Mouse (Mus musculus) midbrain, embryonic 15.5 days (tissue): ENCODE results near the gene Pemt. TPM values are rescaled to one million over a fixed set of nuclear protein-coding genes. Genes with fewer than 3 reads are reported as not detected.
A peak's percentile ranks its signal among the peaks of the same experiment; 100 is the strongest.

Experiments
- ATAC-seq: fragments of 200-750 bp; cut with Nextera tagmentation; replicated peaks from 2 replicates; pipeline ENCODE4 v1.8.0; 2017; ENCODE audit warnings: moderate TSS enrichment
- H3K27ac ChIP-seq: fragments of 300-500 bp; sonication (generic); 2 replicates; pipeline ENCODE4 v1.5.1; 2015; ENCODE audit warnings: mild to moderate bottlenecking, inconsistent platforms
- H3K27me3 ChIP-seq: fragments of 300-500 bp; sonication (generic); replicated peaks from 2 replicates; pipeline ENCODE4 v1.6.1; 2015; ENCODE audit warnings: inconsistent platforms
- H3K36me3 ChIP-seq: fragments of 300-500 bp; sonication (generic); replicated peaks from 2 replicates; pipeline ENCODE4 v1.6.1; 2015; ENCODE audit warnings: inconsistent platforms
- H3K4me1 ChIP-seq: fragments of 300-500 bp; sonication (generic); 2 replicates; pipeline ENCODE4 v1.6.1; 2015; ENCODE audit warnings: inconsistent platforms
- H3K4me2 ChIP-seq: fragments of 300-500 bp; sonication (generic); 2 replicates; pipeline ENCODE4 v1.6.1; 2015; ENCODE audit warnings: inconsistent platforms, mild to moderate bottlenecking, moderate library complexity
- H3K4me3 ChIP-seq: fragments of 300-500 bp; sonication (generic); 2 replicates; pipeline ENCODE4 v1.5.1; 2015; ENCODE audit warnings: mild to moderate bottlenecking, inconsistent platforms
- H3K9ac ChIP-seq: fragments of 300-500 bp; sonication (generic); 2 replicates; pipeline ENCODE4 v1.6.1; 2015; ENCODE audit warnings: mild to moderate bottlenecking, inconsistent platforms
- H3K9me3 ChIP-seq: fragments of 300-500 bp; sonication (generic); 2 replicates; pipeline ENCODE4 v1.6.1; 2016; ENCODE audit warnings: inconsistent platforms
- WGBS: fragments of 180-500 bp; shearing (Covaris S2); methylation state at CpG from one replicate; pipeline ENCODE4 v1.1.7; 2015; ENCODE audit warnings: mixed read lengths; 5-methylcytosine and 5-hydroxymethylcytosine counted together
- polyA plus RNA-seq: library from polyadenylated mRNA; unstranded; fragments of >200 nt; fragmentation: Nextera tagmentation; extraction: Ambion mirVana; gene quantifications from 2 replicates; pipeline ENCODE4 v1.2.1, GENCODE M21; 2015

Pemt gene
- polyA plus RNA-seq, 1 experiment from 2014 or later = 8.4 TPM

DNA sequence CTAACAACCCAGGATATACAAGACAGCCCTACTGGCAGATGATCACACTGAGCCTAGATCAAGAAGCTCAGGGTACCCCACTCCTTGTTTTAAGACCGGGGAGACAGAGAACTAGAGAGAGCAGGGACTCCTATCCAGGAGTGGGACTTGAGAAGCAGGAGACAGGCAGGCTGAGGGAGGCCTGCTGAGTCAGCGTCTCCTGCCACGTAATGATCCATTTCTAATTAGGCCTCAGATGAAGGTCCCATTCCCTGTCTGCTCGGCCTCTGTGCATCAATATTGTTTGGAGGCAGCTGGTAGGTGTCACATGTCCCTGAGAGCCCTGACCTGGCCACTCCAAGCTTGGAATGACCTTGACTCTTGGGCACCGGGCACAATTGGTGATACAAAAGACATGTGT lies 72.9 kb downstream of the Pemt start:
- Histone ChIP-seq H3K36me3 (no peaks in the 10 kb centered on the region), H3K27me3 (no peaks in the 10 kb centered on the region), H3K9me3 (no peaks in the 10 kb centered on the region), H3K9ac (no peak overlapping the region), H3K4me2 (no peak overlapping the region), H3K4me1 (no peaks in the 10 kb centered on the region), H3K4me3 (no peak overlapping the region), H3K27ac (no peak overlapping the region)
- ATAC-seq = no peak
- WGBS = 79% methylated on average over 5 of the region's 5 CpGs

DNA sequence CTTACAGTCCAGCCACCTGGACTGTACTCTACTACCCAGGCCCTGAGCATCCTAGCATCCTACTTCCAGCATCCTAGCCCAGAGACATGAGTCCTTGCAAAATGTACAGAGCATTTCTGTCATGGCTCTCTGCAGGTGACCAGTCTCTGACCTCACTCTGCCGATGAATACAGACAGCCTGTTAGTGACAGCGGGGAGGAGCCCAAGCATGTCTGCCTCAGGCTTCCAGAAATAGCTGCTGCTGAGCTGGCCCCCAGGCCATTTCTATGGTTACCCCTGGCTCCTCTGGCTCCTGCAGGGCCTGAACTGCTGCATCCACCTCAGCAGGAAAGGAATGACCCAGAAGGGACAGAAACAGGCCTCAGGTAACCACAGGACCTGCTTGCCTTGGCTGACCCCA lies 74.6 kb downstream of the Pemt start:
- H3K4me2 ChIP-seq = no peak overlapping the region
- no peaks in the 10 kb centered on the region for H3K27me3 ChIP-seq
- no peaks in the 10 kb centered on the region for H3K9me3 ChIP-seq
- ATAC-seq = no peak
- no peaks in the 10 kb centered on the region for H3K4me1 ChIP-seq
- H3K4me3 ChIP-seq = no peak overlapping the region
- no peak overlapping the region for H3K9ac ChIP-seq
- H3K27ac ChIP-seq = no peak overlapping the region
- 38% methylated on average over 2 of the region's 2 CpGs for WGBS
- H3K36me3 ChIP-seq = no peaks in the 10 kb centered on the region

DNA sequence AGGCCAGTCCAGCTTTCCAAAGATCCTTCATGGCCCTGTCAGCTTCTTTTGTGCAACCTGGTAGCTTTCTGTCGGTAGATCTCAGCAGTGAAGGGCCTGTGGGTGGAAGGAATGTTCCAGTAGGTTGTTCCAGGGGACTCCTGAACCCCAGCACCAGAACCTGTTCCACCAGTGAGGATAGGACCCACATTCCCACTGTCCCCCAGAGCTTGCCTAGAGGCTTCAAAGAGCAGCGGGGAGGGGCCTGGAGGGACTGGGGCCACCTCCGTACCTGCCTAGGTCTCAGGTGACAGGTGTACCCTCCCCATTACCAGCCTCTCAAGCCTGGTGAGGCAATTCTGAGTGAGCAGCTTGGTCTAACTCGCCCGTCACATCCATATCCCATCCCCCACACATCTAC lies 75.5 kb downstream of the Pemt start:
- 80% methylated on average over 5 of the region's 5 CpGs for WGBS
- Histone ChIP-seq H3K9ac (no peak overlapping the region), H3K4me2 (no peak overlapping the region), H3K27me3 (0 out of 2 replicates have a peak, but pooled peaks cover 1% of the 10 kb centered on the region), H3K4me3 (no peak overlapping the region), H3K4me1 (no peaks in the 10 kb centered on the region), H3K9me3 (no peaks in the 10 kb centered on the region), H3K27ac (no peak overlapping the region), H3K36me3 (no peaks in the 10 kb centered on the region)
- no peak for ATAC-seq

DNA sequence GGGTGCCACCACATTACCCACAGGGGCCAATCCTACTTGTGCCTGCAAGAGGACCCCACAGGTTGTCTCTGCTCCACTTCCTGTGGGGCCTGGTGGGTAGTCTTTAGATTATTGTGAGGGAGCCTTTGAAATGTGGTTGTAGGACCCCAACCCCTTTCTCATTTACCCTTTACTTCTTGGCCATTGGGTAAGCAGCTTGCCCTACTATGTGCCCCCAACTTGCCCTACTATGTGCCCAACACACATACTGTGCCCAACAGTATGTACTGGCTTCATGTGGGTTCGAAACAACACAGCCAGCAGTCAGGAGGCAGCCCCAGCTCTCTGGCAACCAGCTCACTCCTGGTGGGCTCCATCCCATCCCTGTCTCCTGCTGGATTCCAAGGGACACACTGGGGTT lies 78.5 kb downstream of the Pemt start:
- no peaks in the 10 kb centered on the region for H3K36me3 ChIP-seq
- H3K9me3 ChIP-seq = no peaks in the 10 kb centered on the region
- H3K4me3 ChIP-seq = no peak overlapping the region
- peaks cover 25% of the 10 kb centered on the region for H3K4me1 ChIP-seq
- ATAC-seq = no peak
- no peak overlapping the region for H3K4me2 ChIP-seq
- H3K27ac ChIP-seq = no peak overlapping the region
- WGBS = 90% methylated on average over 1 of the region's 1 CpGs
- H3K9ac ChIP-seq = no peak overlapping the region
- H3K27me3 ChIP-seq = peaks cover 28% of the 10 kb centered on the region

DNA sequence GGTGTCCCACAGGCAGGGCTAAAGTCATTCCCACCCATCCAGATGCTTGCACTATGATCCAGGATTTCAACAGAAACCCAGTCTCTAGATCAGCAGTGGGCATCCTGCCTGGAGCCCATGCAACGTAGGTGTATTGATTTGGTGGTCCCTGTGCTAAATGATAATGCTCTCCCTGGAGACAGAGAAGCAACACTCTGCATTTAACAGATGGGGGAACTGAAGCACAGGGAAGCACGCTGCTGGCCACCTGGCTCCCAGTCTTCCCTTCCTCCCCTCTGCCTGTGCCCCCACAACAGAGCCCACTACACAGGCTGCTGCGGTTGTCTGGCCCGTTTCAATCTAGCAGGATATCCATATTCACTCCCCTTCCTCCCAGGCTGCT lies 80.2 kb downstream of the Pemt start:
- Histone ChIP-seq H3K4me3 (no peak overlapping the region), H3K36me3 (no peaks in the 10 kb centered on the region), H3K4me2 (no peak overlapping the region), H3K9me3 (no peaks in the 10 kb centered on the region), H3K9ac (no peak overlapping the region), H3K4me1 (peaks cover 25% of the 10 kb centered on the region), H3K27ac (no peak overlapping the region), H3K27me3 (peaks cover 31% of the 10 kb centered on the region)
- WGBS = 68% methylated on average over 4 of the region's 4 CpGs
- ATAC-seq = no peak

DNA sequence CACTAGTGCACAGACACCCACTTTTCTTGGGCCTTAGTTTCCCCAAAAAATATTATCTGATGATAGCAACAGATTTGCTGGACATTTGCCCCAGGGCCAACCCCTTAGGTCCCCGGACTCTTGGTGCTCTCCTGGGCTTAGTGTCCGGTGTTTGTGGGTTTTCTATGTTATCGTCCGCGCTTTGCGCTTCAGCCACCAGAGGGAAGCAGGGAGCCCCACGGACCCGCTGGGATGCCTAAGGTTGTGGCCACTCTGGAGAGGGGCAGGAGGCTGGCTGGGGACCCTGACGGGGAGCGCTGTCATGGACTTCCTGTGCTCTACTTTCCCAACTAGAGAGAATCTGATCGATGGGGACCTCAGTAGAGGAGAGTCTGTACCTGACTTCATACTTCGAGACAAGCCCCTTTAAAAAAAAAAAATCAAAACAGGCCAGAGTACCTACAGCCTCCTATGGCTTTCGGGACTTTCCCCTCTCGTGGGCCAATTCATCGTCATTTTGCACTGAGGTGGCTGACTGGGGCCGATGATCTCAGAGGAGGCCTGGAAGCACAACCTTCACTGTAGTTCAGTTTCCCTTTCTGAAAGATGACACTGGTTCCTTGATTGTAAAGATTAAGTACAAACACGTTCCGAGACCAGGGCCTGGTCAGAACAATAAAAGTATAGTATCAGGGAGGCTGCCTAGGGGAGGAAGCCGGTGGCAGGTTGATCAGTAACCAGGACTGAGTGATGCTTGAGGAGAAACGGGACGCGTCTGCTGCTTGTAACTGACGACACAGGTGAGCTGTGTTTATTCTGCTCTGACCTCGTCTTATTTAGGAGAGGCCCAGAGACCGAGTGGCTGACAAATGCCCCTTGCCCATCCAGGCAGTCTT lies 80.8 kb downstream of the Pemt start:
- no peak overlapping the region for H3K27ac ChIP-seq
- ATAC-seq = peak; percentile 65
- H3K27me3 ChIP-seq = peaks cover 31% of the 10 kb centered on the region
- H3K9ac ChIP-seq = peak overlapping the region; percentile 22
- peak overlapping the region; percentile 77 for H3K4me2 ChIP-seq
- H3K36me3 ChIP-seq = no peaks in the 10 kb centered on the region
- peaks cover 25% of the 10 kb centered on the region for H3K4me1 ChIP-seq
- H3K4me3 ChIP-seq = peak overlapping the region; percentile 37
- H3K9me3 ChIP-seq = no peaks in the 10 kb centered on the region
- 38% methylated on average over 25 of the region's 25 CpGs for WGBS

DNA sequence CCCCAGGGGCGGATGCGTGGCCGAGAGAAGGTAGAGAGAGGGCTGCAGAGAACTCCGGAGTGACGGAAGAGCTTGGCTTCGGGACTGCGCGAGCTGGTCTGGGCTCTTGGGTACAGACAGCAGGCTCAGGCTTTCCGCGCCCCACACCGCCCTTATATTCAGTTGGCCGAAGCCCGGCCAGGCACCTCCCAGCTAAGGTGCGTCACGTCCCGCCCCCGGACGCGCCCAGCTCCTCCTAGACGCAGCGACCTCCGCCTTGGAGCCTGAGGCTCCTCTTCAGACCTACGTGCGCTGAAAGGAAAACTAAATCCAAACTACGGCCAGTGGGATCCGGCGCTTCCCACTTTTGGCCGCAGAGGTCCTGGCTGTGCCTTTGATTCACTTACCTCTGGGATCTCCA lies 81.5 kb downstream of the Pemt start, which contains the start of gene Rasd1:
TSS of gene Rasd1 (minus strand) at position 127 of the 400 bp plus-strand sequence.
- H3K27ac ChIP-seq = no peak within 1 kb of the TSS
- peak within 1 kb of the TSS; percentile 77 for H3K4me2 ChIP-seq
- H3K27me3 ChIP-seq = peaks cover 31% of the 10 kb centered on the region

DNA sequence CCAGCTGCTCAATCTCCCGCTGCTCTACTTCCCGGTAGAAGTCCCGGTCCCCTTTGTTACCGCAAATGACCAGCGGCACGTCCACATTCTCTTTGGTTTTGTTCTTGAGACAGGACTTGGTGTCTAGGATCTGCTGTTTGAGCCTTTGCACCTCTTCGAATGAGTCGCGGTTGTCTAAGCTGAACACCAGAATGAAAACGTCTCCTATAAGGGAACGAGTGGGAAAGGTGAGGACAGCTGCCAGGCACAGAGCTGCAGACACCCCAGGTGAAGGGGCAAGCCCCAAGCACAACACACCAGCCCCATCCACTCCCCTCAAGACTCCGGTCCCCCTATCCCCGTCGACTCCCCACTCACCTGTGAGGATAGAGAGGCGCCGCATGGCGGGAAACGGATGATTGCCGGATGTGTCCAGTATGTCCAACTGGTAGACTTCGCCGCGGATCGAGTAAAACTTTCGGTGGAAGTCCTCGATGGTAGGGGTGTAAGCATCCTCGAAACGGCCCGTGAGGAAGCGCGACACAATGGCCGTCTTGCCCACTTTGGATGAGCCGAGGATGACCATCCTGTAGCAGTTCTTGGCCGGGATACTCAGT lies 82.0 kb downstream of the Pemt start:
- 0 out of 2 replicates have a peak, but pooled peaks have one; percentile 54 for ATAC-seq
- Histone ChIP-seq H3K4me1 (peaks cover 25% of the 10 kb centered on the region), H3K9me3 (no peaks in the 10 kb centered on the region), H3K36me3 (no peaks in the 10 kb centered on the region), H3K27ac (no peak overlapping the region), H3K4me2 (peak overlapping the region; percentile 77), H3K9ac (peak overlapping the region; percentile 22), H3K27me3 (peaks cover 31% of the 10 kb centered on the region), H3K4me3 (peak overlapping the region; percentile 37)
- WGBS = 2% methylated on average over 33 of the region's 33 CpGs

More for the DNA sequence above, 81.5 kb downstream of the Pemt start, which contains the start of gene Rasd1:
- Histone ChIP-seq H3K4me3 (peak within 1 kb of the TSS; percentile 37), H3K9ac (peak within 1 kb of the TSS; percentile 22), H3K9me3 (no peaks in the 10 kb centered on the region), H3K36me3 (no peaks in the 10 kb centered on the region), H3K4me1 (peaks cover 25% of the 10 kb centered on the region)
- WGBS = 1% methylated on average over 28 of the region's 28 CpGs
- peak; percentile 50; the same call in 1 of the 2 replicates for ATAC-seq

DNA sequence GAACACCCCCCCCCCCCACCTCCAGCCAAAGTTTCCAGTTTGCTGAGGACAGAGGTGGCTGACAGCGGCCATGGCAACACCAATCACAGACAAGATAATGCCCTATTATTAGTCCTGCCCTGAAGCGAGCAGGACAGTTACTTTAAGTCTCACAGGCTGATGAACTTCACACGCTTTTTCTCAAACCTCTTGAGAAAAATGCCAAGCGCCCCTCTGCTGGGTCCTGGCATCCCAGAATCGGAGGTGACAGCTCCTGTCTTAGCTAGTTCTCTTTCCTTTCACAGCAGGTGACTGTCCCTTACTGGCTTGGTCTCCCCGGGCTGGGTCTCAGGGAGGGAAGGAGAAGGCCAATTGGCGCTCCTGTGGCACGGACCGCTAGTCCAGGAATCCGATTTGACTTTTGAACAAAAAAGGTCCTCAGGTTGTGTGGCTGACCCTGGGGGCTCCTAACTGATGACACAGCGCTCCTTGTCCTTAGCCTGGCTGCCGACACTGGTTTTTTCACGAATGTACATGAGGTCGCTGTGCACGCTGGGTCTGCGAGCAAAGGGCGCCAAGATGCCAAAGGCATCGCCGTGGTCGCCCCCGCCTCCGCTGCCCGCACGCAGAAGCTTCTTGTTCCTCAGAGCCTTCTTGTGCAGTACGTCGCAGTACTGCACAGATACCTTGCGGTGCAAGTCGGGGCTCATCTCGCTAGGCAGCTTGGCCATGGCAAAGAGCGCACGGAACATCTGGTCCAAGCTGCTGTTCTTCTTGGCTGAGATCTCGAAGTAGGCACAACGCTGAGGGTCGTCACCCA lies 82.7 kb downstream of the Pemt start:
- WGBS = 6% methylated on average over 34 of the region's 34 CpGs

DNA sequence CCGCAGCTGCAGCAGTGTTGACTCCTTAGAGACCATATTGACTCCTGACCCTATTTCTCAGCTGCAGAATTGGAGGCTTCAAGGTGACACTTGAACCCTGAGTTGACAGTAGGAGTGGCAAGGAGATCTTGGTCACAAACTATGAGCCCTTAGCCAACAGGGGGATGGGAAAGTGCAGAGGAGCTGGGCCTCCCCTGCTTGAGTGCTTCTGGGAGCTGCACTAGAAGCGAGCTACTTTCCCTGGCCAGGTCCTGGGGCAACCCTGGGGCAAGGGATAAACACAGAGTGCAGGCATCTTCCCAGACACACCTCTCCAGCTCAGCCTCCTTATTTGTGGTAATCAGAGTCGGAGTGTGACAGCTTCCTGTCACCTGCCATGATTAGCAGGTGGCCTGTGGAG lies 83.7 kb downstream of the Pemt start:
- WGBS = 68% methylated on average over 3 of the region's 3 CpGs
- H3K9me3 ChIP-seq = no peaks in the 10 kb centered on the region
- H3K27ac ChIP-seq = no peak overlapping the region
- no peak for ATAC-seq
- H3K36me3 ChIP-seq = no peaks in the 10 kb centered on the region
- H3K4me3 ChIP-seq = no peak overlapping the region
- peaks cover 31% of the 10 kb centered on the region for H3K27me3 ChIP-seq
- no peak overlapping the region for H3K4me2 ChIP-seq
- no peak overlapping the region for H3K9ac ChIP-seq
- peaks cover 25% of the 10 kb centered on the region for H3K4me1 ChIP-seq

More for the DNA sequence above, 82.7 kb downstream of the Pemt start:
- Histone ChIP-seq H3K9me3 (no peaks in the 10 kb centered on the region), H3K27me3 (peaks cover 31% of the 10 kb centered on the region), H3K9ac (peak overlapping the region; percentile 10; the same call in 1 of the 2 replicates), H3K36me3 (no peaks in the 10 kb centered on the region), H3K4me3 (peak overlapping the region; percentile 37), H3K4me2 (peak overlapping the region; percentile 77), H3K27ac (no peak overlapping the region), H3K4me1 (peaks cover 25% of the 10 kb centered on the region)
- no peak for ATAC-seq

DNA sequence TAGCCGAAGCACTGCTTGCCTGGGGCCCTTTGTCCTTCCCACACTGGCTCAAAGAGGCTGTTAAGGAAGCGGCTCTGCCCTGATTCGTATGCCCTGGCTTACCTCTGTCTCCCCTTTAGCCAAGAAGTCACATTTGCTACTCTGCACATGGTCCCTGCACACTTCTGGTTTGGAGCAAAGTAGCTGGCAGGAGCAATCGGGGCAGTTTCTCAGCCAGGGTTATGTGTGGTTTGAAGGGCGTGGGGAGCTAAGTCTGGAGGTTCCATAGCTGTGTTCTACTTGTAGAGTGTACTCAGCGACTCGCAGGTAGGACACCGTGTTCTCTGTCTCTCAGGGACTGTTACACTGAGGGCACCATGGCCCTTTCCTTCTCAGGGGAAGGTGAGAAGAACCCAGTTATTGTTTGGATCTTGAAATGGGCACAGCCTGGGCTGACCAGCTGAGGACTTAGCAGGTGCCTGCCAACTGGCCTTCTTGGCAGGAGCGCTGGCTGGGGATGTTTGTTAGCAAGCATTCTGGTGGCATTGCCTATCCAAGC lies 84.9 kb downstream of the Pemt start:
- 93% methylated on average over 9 of the region's 9 CpGs for WGBS

More for the DNA sequence above, 84.9 kb downstream of the Pemt start:
- peaks cover 25% of the 10 kb centered on the region for H3K4me1 ChIP-seq
- H3K36me3 ChIP-seq = no peaks in the 10 kb centered on the region
- no peak overlapping the region for H3K9ac ChIP-seq
- no peaks in the 10 kb centered on the region for H3K9me3 ChIP-seq
- no peak overlapping the region for H3K27ac ChIP-seq
- H3K4me3 ChIP-seq = no peak overlapping the region
- no peak overlapping the region for H3K4me2 ChIP-seq
- peaks cover 31% of the 10 kb centered on the region for H3K27me3 ChIP-seq
- no peak for ATAC-seq
